Mouse (Mus musculus): ENCODE results near the gene Gdpd5. TPM values are rescaled to one million over a fixed set of nuclear protein-coding genes. Genes with fewer than 3 reads are reported as not detected.

Gene Gdpd5
- polyA plus RNA-seq, 1 experiment: 33.8 TPM

DNA sequence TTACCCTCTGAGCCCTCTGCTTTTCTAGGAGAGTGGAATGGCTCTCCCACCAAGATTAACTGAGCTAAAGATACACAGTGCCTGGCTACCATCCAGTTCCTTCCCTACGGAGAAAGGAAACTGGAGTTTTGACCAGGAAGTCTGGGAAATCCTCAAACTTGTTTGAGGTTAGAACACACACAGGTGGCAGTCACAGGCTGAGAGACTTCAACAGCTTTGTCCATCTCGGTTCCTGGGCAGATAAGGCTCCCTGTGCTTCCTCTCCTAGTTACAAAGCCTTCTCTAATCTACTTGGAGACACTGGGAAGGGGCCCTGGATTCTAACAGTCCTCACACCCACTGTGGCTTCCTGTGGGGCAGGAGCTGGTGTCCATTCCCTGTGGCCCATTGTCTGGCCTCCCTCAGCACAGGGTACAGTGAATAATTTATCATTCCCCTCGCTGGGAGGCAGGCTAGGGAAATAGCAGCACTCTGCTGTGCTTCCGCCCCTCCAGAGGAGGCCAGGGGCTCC lies 2.9 kb downstream of the Gdpd5 start:
- no peak overlapping the region for H3K27ac ChIP-seq (ENCODE audit: insufficient read depth, low read length)
- peaks cover 1% of the 10 kb centered on the region for H3K4me1 ChIP-seq (ENCODE audit: control insufficient read depth, insufficient read depth, low read length)
- peak overlapping the region; percentile 51 for H3K4me3 ChIP-seq (ENCODE audit: insufficient read depth, low read length)
- TF ChIP-seq CTCF (IDR thresholded peaks at IDR 0.05; ENCODE audit: extremely low read depth, insufficient read depth, low read length) (no peak), POLR2A (IDR thresholded peaks at IDR 0.05; ENCODE audit: extremely low read depth, insufficient read depth, low read length) (no peak)

DNA sequence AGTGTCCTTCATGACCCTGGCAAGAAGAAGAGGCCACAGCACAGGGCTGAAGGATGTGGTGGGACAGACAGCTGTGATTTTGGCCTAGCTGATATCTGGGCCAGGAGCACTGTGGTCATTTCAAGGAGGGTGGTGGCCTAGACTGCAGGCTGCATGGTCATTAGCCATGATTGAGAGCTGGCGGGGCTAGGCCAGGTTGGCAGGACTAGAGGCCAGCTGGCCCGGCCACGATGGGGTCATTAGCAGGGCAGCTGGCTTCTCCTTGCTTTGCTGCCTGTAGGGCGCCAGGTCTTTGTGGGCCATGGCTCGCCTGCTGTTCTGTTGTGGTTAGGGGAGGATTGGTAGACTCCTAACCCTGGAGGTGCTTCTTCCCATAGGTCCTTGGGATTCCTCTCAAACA lies 4.8 kb downstream of the Gdpd5 start:
- Histone ChIP-seq H3K4me1 (ENCODE audit: control insufficient read depth, insufficient read depth, low read length) (peaks cover 1% of the 10 kb centered on the region; the same call in 1 of the 2 replicates), H3K4me3 (ENCODE audit: insufficient read depth, low read length) (no peak overlapping the region), H3K27ac (ENCODE audit: insufficient read depth, low read length) (no peak overlapping the region)
- TF ChIP-seq POLR2A (IDR thresholded peaks at IDR 0.05; ENCODE audit: extremely low read depth, insufficient read depth, low read length): no peak
- TF ChIP-seq CTCF (IDR thresholded peaks at IDR 0.05; ENCODE audit: extremely low read depth, insufficient read depth, low read length): no peak

DNA sequence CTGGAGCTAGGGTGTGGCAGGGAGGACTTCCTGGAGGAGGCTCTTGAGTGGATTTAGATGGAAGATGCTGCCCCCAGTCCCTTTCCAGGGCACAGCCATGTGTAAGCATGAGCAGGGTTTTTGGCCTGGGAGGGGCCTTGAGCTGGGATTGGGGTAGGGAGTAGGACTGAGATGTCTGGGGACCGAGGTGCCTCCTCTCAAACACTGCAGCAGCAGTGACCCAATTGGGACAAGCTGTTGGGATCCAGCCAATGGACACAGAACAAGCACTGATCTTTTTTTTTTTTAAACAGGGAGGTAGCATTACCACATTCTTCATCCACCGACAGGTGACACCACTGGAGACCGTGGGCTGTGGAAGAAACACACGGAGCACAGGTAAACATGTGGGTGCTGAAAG lies 5.6 kb downstream of the Gdpd5 start:
- Histone ChIP-seq H3K4me1 (ENCODE audit: control insufficient read depth, insufficient read depth, low read length) (peaks cover 3% of the 10 kb centered on the region; the same call in 1 of the 2 replicates), H3K4me3 (ENCODE audit: insufficient read depth, low read length) (no peak overlapping the region), H3K27ac (ENCODE audit: insufficient read depth, low read length) (no peak overlapping the region)
- TF ChIP-seq POLR2A (IDR thresholded peaks at IDR 0.05; ENCODE audit: extremely low read depth, insufficient read depth, low read length) (no peak), CTCF (IDR thresholded peaks at IDR 0.05; ENCODE audit: extremely low read depth, insufficient read depth, low read length) (no peak)

DNA sequence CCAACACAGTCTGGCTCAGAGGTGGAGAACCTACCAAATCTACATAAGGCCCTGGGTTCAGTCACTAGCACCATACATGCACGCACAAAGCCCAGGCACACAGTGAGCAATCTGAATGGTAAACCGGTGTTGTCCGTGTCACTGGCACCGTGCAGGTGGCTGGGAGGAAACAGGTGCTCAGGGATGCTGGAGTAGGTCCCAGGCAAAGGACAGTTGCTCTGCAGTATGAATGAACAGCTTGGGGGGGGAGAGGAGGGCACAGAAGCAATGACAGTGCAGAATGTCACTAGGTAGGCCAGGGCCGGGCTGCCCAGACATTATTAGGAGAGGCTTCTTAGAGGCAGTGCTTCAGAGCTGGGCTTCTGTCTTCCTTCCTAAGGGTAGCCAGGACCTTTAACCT lies 6.1 kb downstream of the Gdpd5 start:
- H3K4me3 ChIP-seq (ENCODE audit: insufficient read depth, low read length): no peak overlapping the region
- peaks cover 3% of the 10 kb centered on the region; the same call in 1 of the 2 replicates for H3K4me1 ChIP-seq (ENCODE audit: control insufficient read depth, insufficient read depth, low read length)
- no peak overlapping the region for H3K27ac ChIP-seq (ENCODE audit: insufficient read depth, low read length)
- TF ChIP-seq POLR2A (IDR thresholded peaks at IDR 0.05; ENCODE audit: extremely low read depth, insufficient read depth, low read length): no peak
- no peak for TF ChIP-seq CTCF (IDR thresholded peaks at IDR 0.05; ENCODE audit: extremely low read depth, insufficient read depth, low read length)

DNA sequence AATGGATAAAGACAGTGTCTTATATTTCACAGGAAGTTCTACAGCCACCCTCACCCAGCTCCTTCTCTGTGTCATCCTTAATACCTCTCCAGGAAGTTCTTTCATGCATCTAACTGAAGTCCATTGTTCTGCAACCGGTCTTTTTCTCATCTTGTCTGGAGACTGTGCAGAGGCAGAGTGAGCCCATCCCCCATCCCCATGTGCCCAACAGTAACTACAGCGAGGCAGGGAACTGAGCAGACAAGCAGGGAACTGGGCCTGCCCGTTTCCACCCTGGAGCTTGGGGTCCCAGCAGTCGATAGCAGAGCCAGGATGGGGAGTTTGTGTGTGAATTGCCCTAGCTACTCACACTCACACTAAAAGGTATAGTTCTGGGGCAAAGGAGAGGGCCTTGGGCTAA lies 9.3 kb downstream of the Gdpd5 start:
- TF ChIP-seq POLR2A (IDR thresholded peaks at IDR 0.05; ENCODE audit: extremely low read depth, insufficient read depth, low read length) (no peak), CTCF (IDR thresholded peaks at IDR 0.05; ENCODE audit: extremely low read depth, insufficient read depth, low read length) (no peak)
- Histone ChIP-seq H3K27ac (ENCODE audit: insufficient read depth, low read length) (no peak overlapping the region), H3K4me1 (ENCODE audit: control insufficient read depth, insufficient read depth, low read length) (peaks cover 4% of the 10 kb centered on the region), H3K4me3 (ENCODE audit: insufficient read depth, low read length) (no peak overlapping the region)

DNA sequence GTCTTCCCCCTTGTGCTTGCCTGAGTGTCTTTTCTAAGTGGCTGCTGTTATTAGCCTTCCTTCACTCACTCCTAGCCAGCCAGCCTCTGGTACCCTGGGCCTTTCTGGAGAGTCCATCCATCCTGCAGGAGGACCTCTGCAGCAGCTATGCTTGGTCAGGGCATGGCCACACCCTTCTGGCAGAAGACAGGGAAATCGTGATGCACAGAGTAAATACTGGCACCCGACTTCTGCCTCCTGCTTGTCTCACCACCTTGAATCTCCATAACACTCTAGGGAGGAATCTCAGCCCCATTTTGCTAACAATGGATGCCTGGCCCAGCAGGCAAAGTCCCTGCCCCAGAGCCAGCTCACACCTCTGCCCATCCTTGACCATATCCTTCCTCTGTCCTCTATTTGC lies 11.5 kb downstream of the Gdpd5 start:
- H3K27ac ChIP-seq (ENCODE audit: insufficient read depth, low read length): 0 out of 2 replicates have a peak overlapping the region, but pooled peaks have one; percentile 4
- TF ChIP-seq POLR2A (IDR thresholded peaks at IDR 0.05; ENCODE audit: extremely low read depth, insufficient read depth, low read length): no peak
- no peak for TF ChIP-seq CTCF (IDR thresholded peaks at IDR 0.05; ENCODE audit: extremely low read depth, insufficient read depth, low read length)
- peaks cover 4% of the 10 kb centered on the region for H3K4me1 ChIP-seq (ENCODE audit: control insufficient read depth, insufficient read depth, low read length)
- no peak overlapping the region for H3K4me3 ChIP-seq (ENCODE audit: insufficient read depth, low read length)

DNA sequence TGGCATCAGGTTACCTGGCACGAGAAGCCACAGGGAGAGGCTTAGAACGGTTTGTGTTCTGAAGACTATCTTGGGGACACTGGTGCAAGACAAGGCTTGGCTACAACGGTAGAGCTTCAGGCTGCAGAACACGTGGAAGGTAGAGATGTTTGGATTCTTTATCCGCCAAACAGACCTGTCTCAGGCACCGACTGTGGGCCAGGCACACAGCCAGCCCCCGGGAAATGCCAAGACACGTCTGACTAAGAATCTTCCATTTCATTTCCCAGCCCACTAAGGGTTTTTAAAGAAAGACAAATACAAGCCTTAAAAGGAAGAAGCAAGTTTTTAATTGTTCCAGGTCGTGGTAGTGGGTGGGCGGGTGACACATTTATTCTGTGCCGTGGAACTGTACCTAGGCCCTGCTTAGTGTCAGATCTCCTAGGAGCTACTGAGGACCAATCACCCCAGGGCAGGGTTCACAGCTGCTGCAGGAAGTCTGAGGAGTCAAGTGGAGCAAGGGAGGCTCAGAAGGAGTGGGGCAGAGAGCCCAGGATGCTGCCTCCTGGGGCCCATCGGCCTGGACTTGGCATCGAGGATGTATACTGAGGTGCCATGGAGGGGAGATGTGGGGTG lies 12.6 kb downstream of the Gdpd5 start:
- no peak overlapping the region for H3K4me3 ChIP-seq (ENCODE audit: insufficient read depth, low read length)
- H3K4me1 ChIP-seq (ENCODE audit: control insufficient read depth, insufficient read depth, low read length): peaks cover 4% of the 10 kb centered on the region
- H3K27ac ChIP-seq (ENCODE audit: insufficient read depth, low read length): peak overlapping the region; percentile 4

DNA sequence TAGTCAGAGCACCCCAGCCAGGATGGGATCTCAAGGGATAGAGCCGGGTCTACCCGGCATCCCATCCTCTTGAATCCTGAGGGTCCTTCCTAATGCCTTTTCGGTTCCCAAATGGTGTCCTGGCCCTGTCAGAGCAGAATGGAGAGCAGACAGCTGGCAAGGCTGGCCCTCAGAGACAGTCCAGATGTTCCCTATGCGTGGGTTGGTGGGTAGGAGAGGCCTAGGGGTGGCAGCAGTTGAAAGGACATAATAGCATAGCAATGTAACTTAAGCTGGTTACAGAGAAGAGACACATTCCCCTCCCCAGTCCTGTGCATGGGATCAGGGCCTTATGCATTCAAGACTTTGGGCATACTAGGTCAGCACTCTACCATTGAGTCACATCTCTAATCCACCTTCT lies 14.2 kb downstream of the Gdpd5 start:
- Histone ChIP-seq H3K27ac (ENCODE audit: insufficient read depth, low read length) (no peak overlapping the region), H3K4me1 (ENCODE audit: control insufficient read depth, insufficient read depth, low read length) (peaks cover 4% of the 10 kb centered on the region), H3K4me3 (ENCODE audit: insufficient read depth, low read length) (no peak overlapping the region)
- TF ChIP-seq POLR2A (IDR thresholded peaks at IDR 0.05; ENCODE audit: extremely low read depth, insufficient read depth, low read length) (no peak), CTCF (IDR thresholded peaks at IDR 0.05; ENCODE audit: extremely low read depth, insufficient read depth, low read length) (no peak)

More for the DNA sequence above, 12.6 kb downstream of the Gdpd5 start:
- TF ChIP-seq POLR2A (IDR thresholded peaks at IDR 0.05; ENCODE audit: extremely low read depth, insufficient read depth, low read length): no peak
- TF ChIP-seq CTCF (IDR thresholded peaks at IDR 0.05; ENCODE audit: extremely low read depth, insufficient read depth, low read length): no peak

DNA sequence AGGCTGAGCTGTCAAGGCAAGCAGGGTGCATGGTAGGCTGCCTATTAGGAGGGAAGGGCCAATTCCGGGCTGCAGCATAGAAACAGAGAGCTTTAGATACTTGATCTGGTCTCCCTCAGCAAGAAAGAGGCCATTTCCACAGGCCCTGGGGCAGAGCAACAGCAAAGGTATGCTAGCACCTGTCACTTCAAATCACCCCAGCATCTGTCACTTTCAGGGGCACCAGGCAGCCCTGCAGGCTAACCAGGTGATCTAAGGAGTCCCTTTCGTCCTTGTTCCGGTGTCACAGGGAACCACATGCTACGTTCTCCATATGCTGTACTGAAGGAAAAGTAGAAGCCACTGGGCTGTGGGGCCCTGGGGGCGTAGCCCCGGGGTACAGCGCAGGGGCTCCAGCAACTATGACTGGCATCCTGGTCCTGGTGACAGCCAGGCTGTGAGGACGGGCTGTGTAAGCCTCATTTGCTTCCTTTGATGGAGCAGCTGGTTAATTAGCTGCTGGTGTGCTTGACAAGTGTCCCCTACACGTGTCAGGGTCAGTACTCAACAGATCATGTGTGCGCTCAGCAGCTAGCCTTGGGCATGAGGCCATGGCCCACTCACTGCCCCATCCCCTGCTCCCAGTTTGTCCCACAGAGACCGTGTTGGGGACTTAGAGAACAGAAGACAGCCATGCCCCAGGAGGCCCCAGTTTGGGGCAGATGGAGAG lies 14.8 kb downstream of the Gdpd5 start:
- Histone ChIP-seq H3K27ac (ENCODE audit: insufficient read depth, low read length) (no peak overlapping the region), H3K4me3 (ENCODE audit: insufficient read depth, low read length) (no peak overlapping the region), H3K4me1 (ENCODE audit: control insufficient read depth, insufficient read depth, low read length) (peaks cover 4% of the 10 kb centered on the region)
- TF ChIP-seq CTCF (IDR thresholded peaks at IDR 0.05; ENCODE audit: extremely low read depth, insufficient read depth, low read length) (no peak), POLR2A (IDR thresholded peaks at IDR 0.05; ENCODE audit: extremely low read depth, insufficient read depth, low read length) (no peak)

Data from cortical plate, adult 2 months (tissue).